Mouse (Mus musculus) layer of hippocampus, adult 9-10 months (tissue): ENCODE measurements around the gene Coq10b.
"Not testable (repeated sequence)": the region's sequence is repeated elsewhere in the genome, so short reads cannot be mapped to it uniquely, and the experiment has no call there.

Experiments used
- DNase-seq: peaks from one replicate; pipeline ENCODE4 v3.0.0; 2022; ENCODE audit warnings: low spot score

Coq10b gene

GRCm38 (mm10) chr1:55058383-55058782 is 5.8 kb downstream of the Coq10b start:
- DNase-seq = not testable (repeated sequence)

DNA sequence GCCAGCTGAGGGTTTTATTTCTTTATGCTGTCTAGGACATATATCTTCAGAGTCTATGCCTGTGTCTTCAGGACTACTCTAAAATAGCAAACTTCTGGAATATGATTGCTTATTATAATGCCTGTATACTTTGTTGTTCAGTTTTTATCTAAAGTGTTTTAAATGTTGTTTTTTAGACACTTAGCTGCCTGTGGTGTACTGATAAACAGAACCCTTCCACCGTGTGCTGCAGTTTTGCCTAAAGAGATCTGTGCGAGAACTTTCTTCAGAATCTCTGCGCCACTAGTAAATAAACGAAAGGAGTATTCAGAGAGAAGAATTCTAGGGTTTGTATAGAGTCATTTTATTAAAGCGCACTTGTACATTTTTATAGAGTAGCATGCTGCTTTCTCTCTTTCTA is 8.5 kb downstream of the Coq10b start:
- DNase-seq = no peak

DNA sequence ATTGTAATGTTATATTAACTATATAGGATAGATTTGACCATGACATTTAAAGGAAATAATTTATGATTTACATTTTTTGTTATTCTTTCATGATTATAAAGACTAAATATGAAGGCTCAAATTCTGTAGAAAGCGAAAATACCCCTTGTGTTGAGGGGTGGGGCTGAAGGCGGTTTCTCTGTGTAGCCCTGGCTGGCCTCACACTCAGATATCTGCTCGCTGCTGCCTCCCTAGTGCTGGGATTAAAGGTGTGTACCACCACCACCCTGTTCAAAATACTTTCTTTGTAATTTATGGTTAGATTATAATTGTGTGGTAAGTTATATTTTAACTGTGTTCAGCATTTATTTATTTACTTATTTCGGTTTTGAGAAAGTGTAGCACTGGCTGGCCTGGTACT is 9.2 kb downstream of the Coq10b start:
- no peak for DNase-seq

DNA sequence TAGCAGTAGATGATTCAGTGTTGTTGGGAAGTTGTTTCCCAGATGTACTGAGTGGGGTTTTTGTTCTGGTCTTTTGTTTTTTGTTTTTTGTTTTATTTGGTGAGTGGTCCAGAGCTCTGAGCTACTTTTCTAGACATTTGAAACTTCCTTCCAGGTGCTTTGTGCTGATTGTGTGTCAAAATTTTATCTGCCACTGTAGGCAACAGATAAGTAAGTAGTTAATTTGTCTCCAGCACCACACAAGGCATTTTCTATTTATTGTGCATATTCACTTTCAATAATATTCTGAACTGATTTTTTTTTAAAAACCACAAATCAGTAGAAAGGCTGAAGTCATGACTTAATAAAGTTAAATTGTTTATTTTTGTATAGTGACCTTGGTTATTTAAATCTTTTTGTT is 19.8 kb downstream of the Coq10b start:
- not testable (repeated sequence) for DNase-seq

DNA sequence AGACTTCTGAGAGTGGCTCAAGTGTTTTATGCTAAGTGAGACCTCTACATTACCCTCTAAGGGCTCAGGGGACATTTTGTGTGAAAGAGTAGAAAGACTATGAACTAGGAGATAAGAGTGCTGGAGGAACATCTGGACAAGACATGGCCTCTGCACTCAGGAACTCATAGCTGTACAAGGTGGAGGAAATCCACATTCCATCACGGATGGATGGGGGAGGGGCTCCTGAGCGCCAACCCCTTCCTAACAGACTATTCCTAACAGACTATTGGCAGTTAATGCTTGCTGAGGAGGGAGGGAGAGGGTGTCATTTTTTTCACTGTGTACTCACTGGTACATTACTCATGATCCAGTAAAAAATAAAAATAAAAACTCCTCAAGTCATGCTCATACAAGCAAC is 22.2 kb downstream of the Coq10b start:
- no peak for DNase-seq

DNA sequence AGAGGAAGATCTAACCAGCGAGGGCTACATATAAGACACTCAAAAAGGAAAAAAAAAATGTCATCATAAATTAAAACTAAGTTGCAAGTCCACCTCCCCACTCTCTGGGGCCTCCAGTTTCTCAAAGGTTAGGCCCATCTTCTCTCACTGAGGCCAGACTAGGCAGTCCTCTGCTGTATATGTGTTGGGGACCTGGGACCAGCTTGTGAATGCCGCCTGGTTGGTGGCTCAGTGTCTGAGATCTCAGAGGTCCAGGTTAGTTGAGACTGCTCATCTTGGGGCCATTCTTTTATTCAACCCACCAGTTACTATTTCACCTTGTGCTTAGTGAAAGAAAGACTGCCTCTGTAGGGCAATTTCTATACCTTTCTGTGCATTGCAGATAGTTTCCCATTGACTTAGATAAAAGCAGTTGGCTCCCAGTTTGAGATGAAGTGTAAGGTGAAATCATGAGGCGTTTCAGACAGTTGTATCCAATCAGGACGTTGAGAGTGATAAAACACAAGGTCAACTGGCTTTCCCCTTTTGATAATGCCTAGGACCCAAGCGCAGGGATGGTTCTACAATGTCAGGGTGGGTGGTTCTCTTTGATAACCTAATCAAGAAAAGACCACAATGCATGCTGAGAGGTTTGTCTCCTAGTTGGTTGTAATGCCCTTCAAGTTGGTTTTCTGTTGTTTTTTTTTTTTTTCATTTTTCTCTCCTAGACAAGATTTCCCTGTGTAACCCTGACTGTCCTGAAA is 23.3 kb downstream of the Coq10b start:
- no peak for DNase-seq

DNA sequence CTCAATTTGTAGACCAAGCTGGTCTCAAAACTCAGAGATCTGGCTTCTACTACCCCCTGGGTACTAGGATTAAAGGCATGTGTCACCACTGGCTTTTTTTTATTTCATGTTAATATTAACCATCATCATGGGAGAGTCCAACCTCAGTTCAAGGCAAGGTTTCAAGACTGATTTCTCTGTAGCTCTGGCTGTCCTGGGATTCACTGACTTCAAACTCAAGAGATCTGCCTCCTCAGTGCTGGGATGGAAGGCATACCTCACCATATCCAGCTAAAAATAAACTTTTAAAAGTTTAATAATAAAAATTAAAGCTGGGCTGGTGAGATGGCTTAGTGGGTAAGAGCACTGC is 23.8 kb downstream of the Coq10b start:
- no peak for DNase-seq

GRCm38 (mm10) chr1:55076849-55077516 is 24.4 kb downstream of the Coq10b start:
- DNase-seq = no peak

DNA sequence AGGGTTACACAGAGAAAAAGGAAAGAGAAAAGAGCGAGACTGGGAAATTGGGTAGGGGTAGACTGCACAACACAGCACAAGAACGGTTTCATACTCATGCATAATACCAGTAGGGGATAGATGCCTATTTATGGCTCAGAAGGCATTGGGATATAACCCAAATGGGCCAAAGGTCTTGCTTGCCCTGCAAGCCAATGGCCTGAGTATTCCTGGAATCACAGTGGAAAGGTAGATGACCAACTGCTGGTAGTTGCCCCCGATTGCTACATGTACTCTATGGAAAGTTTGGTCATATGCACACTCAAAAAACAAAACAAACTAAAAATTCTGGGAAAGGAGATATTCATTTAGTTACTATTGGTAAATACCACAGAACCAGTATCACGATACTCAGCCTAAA is 27.1 kb downstream of the Coq10b start:
- no peak for DNase-seq

DNA sequence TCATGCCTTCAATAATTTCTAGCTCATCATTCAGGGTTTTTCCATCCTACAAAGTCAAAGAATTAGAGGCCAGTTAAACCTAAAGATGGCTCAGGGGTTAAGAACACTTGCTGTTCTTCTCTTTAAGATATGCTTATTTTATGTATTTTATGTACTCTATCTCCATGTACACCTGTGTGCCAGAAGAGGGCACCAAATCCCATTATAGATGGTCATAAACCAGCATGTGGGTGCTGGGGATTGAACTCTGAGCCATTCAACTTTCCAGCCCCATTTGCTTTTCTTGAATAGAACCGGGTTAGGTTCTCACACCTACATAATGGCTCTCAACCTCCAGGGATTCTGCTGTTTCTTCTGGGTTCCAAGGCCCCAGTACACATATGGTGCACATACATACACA is 29.5 kb downstream of the Coq10b start:
- DNase-seq = no peak

GRCm38 (mm10) chr1:55085781-55086366 is 33.3 kb downstream of the Coq10b start:
- no peak for DNase-seq

GRCm38 (mm10) chr1:55086868-55087400 is 34.4 kb downstream of the Coq10b start:
- no peak for DNase-seq

GRCm38 (mm10) chr1:55087401-55087904 is 34.9 kb downstream of the Coq10b start:
- peak; percentile 22 for DNase-seq

GRCm38 (mm10) chr1:55087932-55088610 is 35.5 kb downstream of the Coq10b start, which contains the start of the genes Hspe1 and Hspd1:
Gene Hspe1 (plus strand): TSS chr1:55088132.
Gene Hspd1 (minus strand): TSS chr1:55088243.
- DNase-seq = peak; percentile 92

GRCm38 (mm10) chr1:55088611-55089497 is 36.3 kb downstream of the Coq10b start:
- DNase-seq = no peak

- no peak for DNase-seq
Measured at GRCm38 (mm10) chr1:55089498-55090064, 37.0 kb downstream of the Coq10b start.

DNA sequence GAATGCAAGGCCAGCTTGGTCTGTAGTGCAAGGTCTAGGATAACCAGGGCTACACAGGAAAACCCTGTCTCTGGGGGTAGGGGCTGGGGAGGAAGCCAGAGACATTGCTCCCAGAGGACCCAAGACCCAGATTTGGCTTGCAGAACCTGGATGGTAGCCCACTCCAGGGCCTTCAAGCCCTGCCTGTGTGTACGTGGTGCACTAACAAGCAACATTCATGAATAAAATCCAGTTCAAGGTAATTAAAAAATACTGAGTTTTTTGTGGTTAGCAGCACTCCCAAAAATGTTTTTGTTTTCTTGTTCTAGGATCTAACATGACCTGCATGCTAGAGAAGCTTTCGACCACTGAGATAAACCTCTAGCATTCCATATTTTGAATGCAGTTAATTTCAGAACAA is 39.5 kb downstream of the Coq10b start:
- no peak for DNase-seq

GRCm38 (mm10) chr1:55092469-55092868 is 39.9 kb downstream of the Coq10b start:
- DNase-seq = no peak

- DNase-seq = no peak
Measured at GRCm38 (mm10) chr1:55106919-55107585, 54.5 kb downstream of the Coq10b start.

GRCm38 (mm10) chr1:55107644-55108043 is 55.1 kb downstream of the Coq10b start:
- no peak for DNase-seq
